Mouse (Mus musculus): ENCODE measurements around the gene Fem1a.

DNA sequence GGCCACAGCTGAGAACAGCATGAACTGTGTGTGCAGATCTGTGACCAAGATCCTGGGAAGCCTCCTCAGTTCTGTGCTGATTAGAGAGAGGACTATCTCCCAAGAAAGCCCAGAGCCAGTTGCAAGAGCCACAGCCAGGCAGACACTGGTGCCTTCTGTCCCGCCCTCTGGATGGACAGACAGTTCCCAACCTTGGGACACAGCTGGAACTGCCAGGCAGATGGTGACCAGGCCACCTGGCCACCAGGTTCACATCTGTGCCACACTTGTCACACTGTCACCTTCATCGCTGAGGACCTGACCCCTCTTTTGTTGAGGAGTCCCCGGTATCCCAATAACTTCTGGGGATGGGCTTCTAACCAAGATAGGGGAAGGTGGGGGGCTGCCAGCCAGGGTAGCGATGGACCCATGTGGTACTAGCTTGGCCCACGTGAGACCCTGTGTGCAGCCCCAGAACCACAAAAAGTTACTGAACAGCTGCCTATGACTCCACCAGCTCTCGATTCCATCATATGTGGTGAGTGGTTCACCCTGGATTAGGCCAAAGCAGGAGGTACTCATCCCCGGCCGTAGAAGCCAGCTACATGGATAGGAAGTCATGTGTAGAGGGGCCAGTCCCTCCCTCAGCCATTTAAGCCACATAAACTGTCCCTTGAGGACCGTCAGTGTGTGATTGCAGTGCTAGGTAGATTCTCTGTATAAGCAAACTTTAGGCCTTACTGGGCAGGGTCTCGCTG lies 2.9 kb downstream of the Fem1a start:
- TF ChIP-seq CTCF (IDR thresholded peaks at IDR 0.05; ENCODE audit: extremely low read depth, insufficient read length, insufficient replicate concordance, low read depth, low read length) (no peak), POLR2A (IDR thresholded peaks at IDR 0.05; ENCODE audit: low read depth, low read length) (no peak)
